Mouse (Mus musculus) erythroblast, embryonic 14.5 days (primary cell): ENCODE data around the gene Retreg3. TPM values are rescaled to one million over a fixed set of nuclear protein-coding genes. Genes with fewer than 3 reads are reported as not detected.
"Not testable (repeated sequence)": the region's sequence is repeated elsewhere in the genome, so short reads cannot be mapped to it uniquely, and the experiment has no call there.

Experiments used
- H3K27me3 ChIP-seq: 2 replicates; pipeline ENCODE4 v1.6.1; 2012; ENCODE audit warnings: inconsistent platforms; ENCODE audit not compliant: control insufficient read depth
- H3K36me3 ChIP-seq: 2 replicates; pipeline ENCODE4 v1.6.1; 2012; ENCODE audit warnings: mild to moderate bottlenecking, inconsistent platforms; ENCODE audit not compliant: control insufficient read depth
- H3K4me1 ChIP-seq: 2 replicates; pipeline ENCODE4 v1.6.1; 2012; ENCODE audit warnings: inconsistent platforms; ENCODE audit not compliant: control insufficient read depth
- H3K4me3 ChIP-seq: replicated peaks from 2 replicates; pipeline ENCODE3; 2012; ENCODE audit warnings: moderate library complexity, mild to moderate bottlenecking, inconsistent platforms
- H3K9me3 ChIP-seq: 2 replicates; pipeline ENCODE4 v1.6.1; 2012; ENCODE audit warnings: low read length, inconsistent platforms, mixed read lengths; ENCODE audit not compliant: control insufficient read depth
- GATA1 ChIP-seq: IDR thresholded peaks from 2 replicates; pipeline ENCODE4 v1.6.1; 2012; ENCODE audit warnings: low read length, inconsistent platforms, mixed read lengths
- TAL1 ChIP-seq: IDR thresholded peaks from 3 replicates; pipeline ENCODE4 v1.6.1; 2012; ENCODE audit warnings: low read length, inconsistent platforms, mixed read lengths
- polyA plus RNA-seq: library from polyadenylated mRNA; stranded (reverse); fragments of >175 nt; gene quantifications from 2 replicates; pipeline ENCODE4 v1.2.3, GENCODE M21; 2012

The Retreg3 gene
- polyA plus RNA-seq, 1 experiment = 1.7 TPM

GRCm38 (mm10) chr11:101163476-101164350 lies 44.0 kb upstream of the Retreg3 start:
- no peak overlapping the region for H3K4me3 ChIP-seq
- peaks cover 5% of the 10 kb centered on the region; the same call in 1 of the 2 replicates for H3K36me3 ChIP-seq
- peaks cover 12% of the 10 kb centered on the region for H3K4me1 ChIP-seq
- TF ChIP-seq GATA1 (no peak), TAL1 (no peak)
- peaks cover 94% of the 10 kb centered on the region for H3K27me3 ChIP-seq
- H3K9me3 ChIP-seq = peaks cover 2% of the 10 kb centered on the region; the same call in 1 of the 2 replicates

DNA sequence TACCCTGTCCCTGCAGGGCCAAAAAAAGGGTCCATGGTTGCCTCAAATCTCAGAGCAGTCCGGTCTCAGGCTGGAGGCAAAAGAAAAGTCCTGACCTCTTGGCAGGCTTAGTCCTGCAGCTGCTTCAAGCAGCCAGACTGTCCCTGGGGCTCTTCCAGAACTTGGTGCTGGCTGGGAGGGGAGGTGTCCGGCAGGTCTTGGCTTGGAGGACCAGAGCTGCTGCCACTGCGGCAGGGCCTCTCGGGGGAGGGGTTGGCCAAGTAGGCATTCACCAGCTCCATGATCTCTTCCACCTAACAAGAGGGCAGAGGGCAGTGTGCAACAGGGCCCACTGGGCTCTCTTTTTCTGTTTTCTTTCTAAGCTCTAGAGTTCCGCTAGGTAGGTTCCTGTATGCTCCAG lies 43.1 kb upstream of the Retreg3 start:
- H3K4me3 ChIP-seq = no peak overlapping the region
- H3K27me3 ChIP-seq = peaks cover 93% of the 10 kb centered on the region
- TF ChIP-seq TAL1 (no peak), GATA1 (no peak)
- H3K9me3 ChIP-seq = peaks cover 2% of the 10 kb centered on the region; the same call in 1 of the 2 replicates
- H3K4me1 ChIP-seq = peaks cover 12% of the 10 kb centered on the region
- peaks cover 4% of the 10 kb centered on the region; the same call in 1 of the 2 replicates for H3K36me3 ChIP-seq

GRCm38 (mm10) chr11:101162301-101162700 lies 42.6 kb upstream of the Retreg3 start:
- H3K4me3 ChIP-seq = no peak overlapping the region
- peaks cover 93% of the 10 kb centered on the region for H3K27me3 ChIP-seq
- no peaks in the 10 kb centered on the region; the same call in 1 of the 2 replicates for H3K36me3 ChIP-seq

GRCm38 (mm10) chr11:101161551-101161950 lies 41.9 kb upstream of the Retreg3 start:
- TF ChIP-seq TAL1 = no peak
- no peak for TF ChIP-seq GATA1
- Histone ChIP-seq H3K27me3 (peaks cover 91% of the 10 kb centered on the region), H3K4me3 (no peak overlapping the region), H3K9me3 (peaks cover 2% of the 10 kb centered on the region; the same call in 1 of the 2 replicates), H3K36me3 (no peaks in the 10 kb centered on the region; the same call in 1 of the 2 replicates), H3K4me1 (peaks cover 12% of the 10 kb centered on the region)

More at GRCm38 (mm10) chr11:101162301-101162700, 42.6 kb upstream of the Retreg3 start:
- H3K4me1 ChIP-seq = peaks cover 12% of the 10 kb centered on the region
- peaks cover 2% of the 10 kb centered on the region; the same call in 1 of the 2 replicates for H3K9me3 ChIP-seq
- no peak for TF ChIP-seq TAL1
- TF ChIP-seq GATA1 = no peak

DNA sequence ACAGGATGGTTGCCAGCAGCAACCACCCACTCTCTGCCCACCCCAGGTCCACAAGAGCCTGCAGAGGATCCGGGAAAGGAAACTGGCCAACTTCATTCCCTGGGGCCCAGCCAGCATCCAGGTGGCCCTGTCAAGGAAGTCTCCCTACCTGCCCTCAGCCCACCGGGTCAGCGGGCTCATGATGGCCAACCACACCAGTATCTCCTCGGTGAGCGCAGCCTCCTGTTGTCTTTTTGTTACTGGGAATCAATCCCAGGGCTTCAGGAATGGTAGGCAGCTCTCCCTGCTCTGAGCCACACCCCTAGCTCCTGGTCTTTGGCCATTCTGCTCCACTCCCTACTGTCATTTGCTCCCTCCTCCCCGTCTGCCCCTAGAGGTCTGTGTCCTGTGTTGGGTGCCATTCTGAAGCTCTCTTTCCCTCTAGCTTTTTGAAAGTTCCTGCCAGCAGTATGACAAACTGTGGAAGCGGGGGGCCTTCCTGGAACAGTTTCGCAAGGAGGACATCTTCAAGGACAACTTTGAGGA lies 41.4 kb upstream of the Retreg3 start:
- H3K36me3 ChIP-seq, H3K9me3 ChIP-seq, H3K4me3 ChIP-seq: not testable (repeated sequence)
- peaks cover 91% of the 10 kb centered on the region for H3K27me3 ChIP-seq
- peaks cover 12% of the 10 kb centered on the region for H3K4me1 ChIP-seq

DNA sequence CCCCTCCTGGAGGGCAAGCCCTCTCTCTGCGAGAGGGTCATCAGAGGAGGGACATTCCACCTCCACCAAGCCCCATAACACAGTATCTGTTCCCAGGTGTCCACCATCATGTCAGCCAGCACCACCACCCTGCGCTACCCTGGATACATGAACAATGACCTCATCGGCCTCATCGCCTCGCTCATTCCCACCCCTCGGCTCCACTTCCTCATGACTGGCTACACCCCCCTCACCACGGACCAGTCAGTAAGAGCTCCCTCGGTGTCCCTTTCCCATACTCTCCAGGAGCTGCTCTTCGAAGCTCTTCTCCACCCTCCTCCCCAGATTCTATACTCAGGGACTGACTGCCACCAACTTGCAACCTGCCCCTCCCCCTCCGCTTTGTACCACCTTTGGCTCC lies 40.5 kb upstream of the Retreg3 start:
- H3K36me3 ChIP-seq, H3K9me3 ChIP-seq, H3K4me3 ChIP-seq: not testable (repeated sequence)
- Histone ChIP-seq H3K4me1 (peaks cover 15% of the 10 kb centered on the region), H3K27me3 (peaks cover 91% of the 10 kb centered on the region)

DNA sequence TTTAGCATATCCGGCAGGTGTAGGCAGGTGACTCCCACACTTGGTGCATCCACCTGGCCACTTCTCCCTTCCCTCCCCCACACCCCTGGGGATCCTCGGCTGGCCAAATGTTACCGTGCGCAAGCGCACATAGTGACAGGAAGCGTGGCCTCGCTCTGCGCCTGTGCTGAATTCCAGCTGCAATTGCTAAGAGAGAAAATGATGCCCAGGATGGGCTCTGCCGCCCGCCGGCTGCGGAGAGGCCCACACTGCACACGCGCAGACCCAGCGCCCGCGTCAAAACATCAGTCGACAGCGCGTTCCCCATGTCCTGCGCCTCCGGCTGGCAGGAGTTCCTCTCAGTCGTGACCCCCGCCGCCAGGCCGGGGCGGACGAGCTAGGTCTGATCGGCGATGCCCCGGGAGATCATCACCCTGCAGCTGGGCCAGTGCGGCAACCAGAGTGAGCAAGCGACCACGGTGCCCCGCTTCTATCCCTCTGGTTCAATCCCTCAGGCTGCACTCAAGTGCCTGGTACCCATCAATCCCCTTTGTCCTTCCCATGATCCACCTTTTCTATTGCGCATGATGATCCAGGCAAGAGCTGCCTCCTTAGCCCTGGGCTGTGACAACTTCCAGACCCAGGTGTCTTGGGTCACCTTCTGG lies 36.2 kb upstream of the Retreg3 start, which contains the start of gene Tubg2:
Gene Tubg2 (plus strand): TSS at position 180 of the 644 bp plus-strand sequence.
- H3K4me3 ChIP-seq = no peak within 1 kb of the TSS
- H3K9me3 ChIP-seq = no peaks in the 10 kb centered on the region
- TF ChIP-seq GATA1 = no peak
- TF ChIP-seq TAL1 = no peak
- peaks cover 3% of the 10 kb centered on the region; the same call in 1 of the 2 replicates for H3K4me1 ChIP-seq
- no peaks in the 10 kb centered on the region for H3K36me3 ChIP-seq
- peaks cover 57% of the 10 kb centered on the region for H3K27me3 ChIP-seq

GRCm38 (mm10) chr11:101155151-101155550 lies 35.5 kb upstream of the Retreg3 start:
- Histone ChIP-seq H3K9me3 (no peaks in the 10 kb centered on the region), H3K27me3 (peaks cover 54% of the 10 kb centered on the region), H3K4me3 (no peak overlapping the region), H3K4me1 (peaks cover 3% of the 10 kb centered on the region; the same call in 1 of the 2 replicates), H3K36me3 (no peaks in the 10 kb centered on the region)
- no peak for TF ChIP-seq TAL1
- no peak for TF ChIP-seq GATA1

DNA sequence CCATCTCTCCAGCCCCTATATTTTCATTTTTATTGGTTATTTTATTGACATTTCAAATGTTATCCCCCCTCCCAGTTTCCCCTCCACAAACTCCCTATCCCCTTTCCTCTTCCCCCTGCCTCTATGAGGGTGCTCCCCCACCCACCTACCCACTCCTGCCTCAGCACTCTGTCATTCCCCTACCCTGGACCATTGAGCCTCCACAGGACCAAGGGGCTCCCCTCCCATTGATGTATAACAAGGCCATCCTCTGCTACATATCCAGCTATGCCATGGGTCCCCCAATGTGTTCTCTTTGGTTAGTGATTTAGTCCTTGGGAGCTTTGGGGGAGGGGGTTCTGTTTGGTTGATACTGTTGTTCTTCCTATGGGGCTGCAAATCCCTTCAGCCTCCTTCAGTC lies 35.0 kb upstream of the Retreg3 start:
- Histone ChIP-seq H3K4me3 (no peak overlapping the region), H3K27me3 (peaks cover 51% of the 10 kb centered on the region)

More for the DNA sequence above, 35.0 kb upstream of the Retreg3 start:
- Histone ChIP-seq H3K9me3 (no peaks in the 10 kb centered on the region), H3K36me3 (no peaks in the 10 kb centered on the region), H3K4me1 (peaks cover 3% of the 10 kb centered on the region; the same call in 1 of the 2 replicates)
- no peak for TF ChIP-seq GATA1
- TF ChIP-seq TAL1 = no peak
